Mouse (Mus musculus) natural killer cell, adult 2 months (primary cell): ENCODE measurements at regions not wholly inside any gene's neighbourhood (a gene's known extent, or its start where the extent isn't known, plus 50 kb on each side); places are given as distances from the start of the nearest gene placed in this dataset.
A peak's percentile ranks its signal among the peaks of the same experiment; 100 is the strongest.

Experiments used
- DNase-seq, 2 experiments: peaks; one replicate each; pipeline ENCODE4 v3.0.0; 2022; ENCODE audit warnings: low spot score in 2 of 2

- no peak for DNase-seq
Measured at GRCm38 (mm10) chr4:53219351-53219750, 59.7 kb upstream of the Abca1 start.

GRCm38 (mm10) chr4:53218752-53219151, 59.1 kb upstream of the Abca1 start:
- DNase-seq: no peak

GRCm38 (mm10) chr4:53218291-53218640, 58.6 kb upstream of the Abca1 start:
- DNase-seq: no peak

GRCm38 (mm10) chr4:53217608-53218290, 58.1 kb upstream of the Abca1 start:
- DNase-seq: peak; percentile 80

GRCm38 (mm10) chr4:53212541-53212940, 52.8 kb upstream of the Abca1 start:
- DNase-seq: no peak

GRCm38 (mm10) chr4:53210685-53211084, 51.0 kb upstream of the Abca1 start:
- DNase-seq: no peak
